Mouse (Mus musculus) ovary, adult 18-20 months (tissue): ENCODE results near the gene Rprd1b.

Source experiments
- DNase-seq: peaks from one replicate; pipeline ENCODE4 v3.0.0; 2022; ENCODE audit warnings: low spot score, mixed read lengths

Rprd1b gene

GRCm38 (mm10) chr2:158176763-158177162 is 148.5 kb downstream of the Rprd1b start:
- DNase-seq: no peak

- no peak for DNase-seq
These were observed 149.3 kb downstream of the Rprd1b start for GRCm38 (mm10) chr2:158177574-158177973.

- DNase-seq: no peak
These were observed 149.8 kb downstream of the Rprd1b start for GRCm38 (mm10) chr2:158178139-158178538.

- peak; percentile 69 for DNase-seq
These were observed 150.5 kb downstream of the Rprd1b start for GRCm38 (mm10) chr2:158178696-158179369.

- DNase-seq: no peak
These were observed 151.2 kb downstream of the Rprd1b start for GRCm38 (mm10) chr2:158179370-158180111.

GRCm38 (mm10) chr2:158180797-158181196 is 152.5 kb downstream of the Rprd1b start:
- no peak for DNase-seq
